Mouse (Mus musculus): ENCODE data around the gene Hspb6.

DNA sequence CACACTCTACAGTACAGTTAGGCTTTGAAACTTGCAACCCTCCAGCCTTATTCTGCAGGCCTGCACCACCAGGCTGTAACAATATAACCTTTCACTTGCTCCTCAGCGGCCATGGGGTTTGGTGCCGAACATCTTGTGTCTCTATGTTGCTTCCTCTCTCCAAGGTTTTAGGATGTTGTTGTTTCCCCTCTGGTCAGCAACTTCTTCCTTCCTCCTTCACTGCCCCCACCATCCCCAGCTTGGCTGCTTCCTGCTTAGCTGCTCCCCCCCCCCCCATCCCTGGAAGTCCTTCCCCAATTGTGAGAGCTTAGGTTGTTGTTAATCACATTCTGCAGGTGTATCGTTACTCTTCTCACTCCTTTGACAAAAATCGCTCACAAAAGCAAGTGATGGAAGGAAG is 43.9 kb upstream of the Hspb6 start:
- TF ChIP-seq CTCF (IDR thresholded peaks at IDR 0.05; ENCODE audit: insufficient read depth, low read length), result no peak
- no peak for TF ChIP-seq POLR2A (IDR thresholded peaks at IDR 0.05; ENCODE audit: borderline replicate concordance, extremely low read depth, low read depth, low read length)

Data from lung, adult 2 months (tissue).